Mouse (Mus musculus): Measurements from ENCODE around the gene Agpat1. TPM values are rescaled to one million over a fixed set of nuclear protein-coding genes. Genes with fewer than 3 reads are reported as not detected.

The Agpat1 gene
- total RNA-seq, 2 experiments from 2014 or later, result 24.5 to 29.0 TPM

DNA sequence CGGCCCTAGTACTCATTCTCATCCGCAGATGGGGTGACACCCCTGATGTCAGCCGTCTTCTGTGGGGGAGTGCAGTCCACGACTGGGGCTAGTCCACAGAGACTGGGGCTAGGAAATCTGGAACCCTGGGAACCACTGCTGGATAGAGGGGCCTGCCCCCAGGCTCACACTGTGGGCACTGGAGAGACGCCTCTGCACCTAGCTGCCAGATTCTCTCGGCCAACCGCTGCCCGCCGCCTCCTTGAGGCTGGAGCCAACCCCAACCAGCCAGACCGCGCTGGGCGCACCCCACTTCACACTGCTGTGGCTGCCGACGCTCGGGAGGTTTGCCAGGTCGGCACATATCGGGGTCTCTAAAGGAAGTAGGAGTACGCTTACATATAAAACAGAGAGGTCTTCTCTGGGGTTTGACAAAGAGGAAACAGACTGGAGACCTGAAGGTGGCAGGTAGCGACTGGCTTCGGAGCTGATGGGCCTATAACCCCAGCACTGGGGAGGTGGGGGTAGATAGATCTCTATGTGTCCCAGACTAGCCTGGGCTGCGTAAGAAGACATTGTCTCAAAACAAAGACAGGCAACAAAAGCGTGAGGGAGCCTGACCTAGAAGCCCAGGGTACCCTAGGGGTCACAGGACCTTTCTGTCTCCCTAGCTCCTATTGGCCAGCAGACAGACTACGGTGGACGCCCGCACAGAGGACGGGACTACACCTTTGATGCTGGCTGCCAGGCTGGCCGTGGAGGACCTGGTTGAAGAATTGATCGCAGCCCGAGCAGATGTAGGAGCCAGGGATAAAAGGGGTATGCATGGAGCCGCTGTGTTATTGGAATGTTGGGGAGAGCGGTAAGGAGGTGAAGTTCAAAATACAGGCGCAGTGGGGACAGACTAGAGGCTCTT, 17.9 kb upstream of the Agpat1 start:
- ATAC-seq (ENCODE audit: poor library complexity, severe bottlenecking), result no peak

DNA sequence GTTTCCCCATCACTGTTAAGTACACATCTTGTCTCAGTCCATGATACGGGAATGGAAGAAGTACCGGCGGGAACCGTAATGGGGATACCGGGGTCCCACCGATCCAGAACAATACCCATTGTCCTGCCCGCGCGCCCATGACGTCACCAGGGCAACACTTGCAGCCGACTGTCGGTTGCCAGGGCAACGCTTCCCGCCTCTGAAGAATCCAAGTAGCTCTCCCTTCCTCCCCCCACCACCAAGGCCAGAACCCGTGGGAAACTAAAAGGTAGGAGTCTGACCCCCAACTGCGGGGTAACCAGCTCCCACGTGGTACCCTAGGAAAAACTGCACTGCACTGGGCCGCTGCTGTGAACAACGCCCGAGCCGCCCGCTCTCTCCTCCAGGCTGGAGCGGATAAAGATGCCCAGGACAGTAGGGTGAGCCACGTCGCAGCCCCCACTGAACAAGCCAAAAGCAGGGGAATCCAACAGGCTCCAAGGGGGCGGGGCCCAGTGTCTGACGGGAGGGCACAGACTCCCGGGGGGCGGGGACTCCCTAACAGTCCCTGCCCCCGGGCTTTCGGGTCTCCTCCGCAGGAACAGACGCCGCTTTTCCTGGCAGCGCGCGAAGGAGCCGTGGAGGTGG, 17.2 kb upstream of the Agpat1 start:
- ATAC-seq (ENCODE audit: poor library complexity, severe bottlenecking), result peak; percentile 24

DNA sequence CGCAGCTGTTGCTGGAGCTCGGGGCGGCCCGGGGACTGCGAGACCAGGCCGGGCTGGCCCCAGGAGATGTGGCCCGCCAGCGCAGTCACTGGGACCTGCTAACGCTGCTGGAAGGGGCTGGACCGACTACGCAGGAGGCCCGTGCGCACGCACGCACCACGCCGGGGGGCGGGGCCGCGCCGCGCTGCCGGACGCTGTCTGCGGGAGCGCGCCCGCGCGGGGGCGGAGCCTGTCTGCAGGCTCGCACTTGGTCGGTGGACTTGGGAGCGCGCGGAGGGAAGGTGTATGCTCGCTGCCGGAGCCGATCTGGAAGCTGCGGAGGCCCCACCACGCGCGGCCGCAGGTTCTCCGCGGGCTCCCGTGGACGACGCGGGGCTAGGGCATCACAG, 16.6 kb upstream of the Agpat1 start:
- ATAC-seq (ENCODE audit: poor library complexity, severe bottlenecking), result peak; percentile 72

GRCm38 (mm10) chr17:34587814-34588213, 16.2 kb upstream of the Agpat1 start:
- ATAC-seq (ENCODE audit: poor library complexity, severe bottlenecking), result no peak

GRCm38 (mm10) chr17:34588767-34589166, 15.3 kb upstream of the Agpat1 start:
- no peak for ATAC-seq (ENCODE audit: poor library complexity, severe bottlenecking)

GRCm38 (mm10) chr17:34589206-34589605, 14.9 kb upstream of the Agpat1 start:
- ATAC-seq (ENCODE audit: poor library complexity, severe bottlenecking), result no peak

- peak; percentile 27 for ATAC-seq (ENCODE audit: poor library complexity, severe bottlenecking)
Observed at GRCm38 (mm10) chr17:34589681-34590101, 14.4 kb upstream of the Agpat1 start, which contains the start of gene Gpsm3. TSS of gene Gpsm3 (plus strand) at chr17:34589806.

GRCm38 (mm10) chr17:34590154-34590987, 13.7 kb upstream of the Agpat1 start:
- ATAC-seq (ENCODE audit: poor library complexity, severe bottlenecking), result no peak

GRCm38 (mm10) chr17:34591029-34591993, 12.8 kb upstream of the Agpat1 start, which contains the start of gene Pbx2:
TSS of gene Pbx2 (plus strand) at chr17:34591266.
- ATAC-seq (ENCODE audit: poor library complexity, severe bottlenecking), result peak; percentile 9; the same call in 1 of the 2 replicates

GRCm38 (mm10) chr17:34591994-34592375, 12.1 kb upstream of the Agpat1 start:
- ATAC-seq (ENCODE audit: poor library complexity, severe bottlenecking), result peak; percentile 69

DNA sequence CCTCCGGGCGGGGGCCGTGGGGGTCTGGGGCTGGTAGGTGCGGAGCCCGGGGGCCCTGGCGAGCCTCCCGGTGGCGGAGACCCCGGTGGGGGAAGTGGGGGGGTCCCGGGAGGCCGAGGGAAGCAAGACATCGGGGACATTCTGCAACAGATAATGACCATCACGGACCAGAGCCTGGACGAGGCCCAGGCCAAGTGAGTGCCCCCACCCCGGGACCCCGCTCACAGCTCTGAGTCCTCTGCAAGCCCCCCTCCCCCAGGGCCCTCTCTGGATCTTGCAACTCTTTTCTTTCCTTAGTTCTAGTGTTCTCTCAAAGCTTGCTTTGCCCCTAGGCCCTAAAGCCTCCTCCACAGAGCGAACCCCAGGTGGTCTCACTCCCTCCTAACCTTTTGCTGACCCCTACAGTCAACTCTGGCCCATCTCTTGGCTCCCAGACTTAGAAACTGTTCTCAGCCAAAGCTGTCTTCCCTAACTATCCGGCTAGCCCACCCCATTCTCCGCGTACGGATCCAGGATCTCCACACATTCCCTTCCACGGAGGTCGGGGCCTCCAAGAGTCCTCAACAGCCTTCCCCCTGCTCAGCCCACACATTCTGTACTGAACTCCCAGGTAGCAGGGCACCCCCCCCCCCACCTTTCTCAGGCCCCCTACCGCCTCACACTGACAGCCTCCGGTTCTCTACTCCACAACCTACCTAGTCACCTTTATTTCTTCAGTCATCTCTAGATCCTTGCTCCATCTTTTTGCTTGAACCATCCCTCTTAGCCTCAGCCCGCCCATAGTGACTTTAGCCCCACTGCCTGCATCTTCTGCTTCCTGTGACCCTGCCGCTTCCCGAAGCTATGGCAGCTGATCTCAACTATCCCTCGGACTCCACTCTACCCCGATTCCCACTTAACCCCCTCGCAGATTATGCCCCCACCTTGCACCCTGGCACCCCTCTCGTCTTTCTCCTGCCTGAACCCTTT, 11.2 kb upstream of the Agpat1 start:
- ATAC-seq (ENCODE audit: poor library complexity, severe bottlenecking), result no peak

DNA sequence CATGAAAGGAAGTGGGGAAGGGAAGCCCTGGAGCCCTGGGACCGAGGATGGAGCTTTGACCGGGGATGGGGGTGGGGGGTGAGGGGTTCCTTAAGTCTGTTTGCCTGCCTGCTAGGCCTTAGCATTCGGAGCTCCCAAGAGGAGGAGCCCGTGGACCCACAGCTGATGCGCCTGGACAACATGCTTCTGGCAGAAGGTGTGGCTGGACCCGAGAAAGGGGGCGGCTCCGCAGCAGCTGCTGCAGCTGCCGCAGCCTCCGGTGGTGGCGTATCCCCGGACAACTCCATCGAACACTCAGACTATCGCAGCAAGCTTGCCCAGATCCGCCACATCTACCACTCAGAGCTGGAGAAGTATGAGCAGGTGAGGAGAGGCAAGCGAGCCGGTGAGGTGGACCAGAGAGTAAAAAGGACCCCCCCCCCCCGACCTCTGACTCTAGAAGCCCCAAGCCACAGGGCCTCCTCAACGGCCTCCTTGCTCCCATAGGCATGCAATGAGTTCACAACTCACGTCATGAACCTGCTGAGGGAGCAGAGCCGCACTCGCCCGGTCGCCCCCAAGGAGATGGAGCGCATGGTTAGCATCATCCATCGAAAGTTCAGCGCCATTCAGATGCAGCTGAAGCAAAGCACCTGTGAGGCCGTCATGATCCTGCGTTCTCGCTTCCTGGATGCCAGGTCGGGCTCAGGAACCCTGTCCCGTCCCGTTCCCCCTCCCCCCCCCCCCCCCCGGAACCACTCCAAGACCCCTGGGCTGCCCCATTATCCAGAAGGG, 10.1 kb upstream of the Agpat1 start:
- ATAC-seq (ENCODE audit: poor library complexity, severe bottlenecking), result no peak

DNA sequence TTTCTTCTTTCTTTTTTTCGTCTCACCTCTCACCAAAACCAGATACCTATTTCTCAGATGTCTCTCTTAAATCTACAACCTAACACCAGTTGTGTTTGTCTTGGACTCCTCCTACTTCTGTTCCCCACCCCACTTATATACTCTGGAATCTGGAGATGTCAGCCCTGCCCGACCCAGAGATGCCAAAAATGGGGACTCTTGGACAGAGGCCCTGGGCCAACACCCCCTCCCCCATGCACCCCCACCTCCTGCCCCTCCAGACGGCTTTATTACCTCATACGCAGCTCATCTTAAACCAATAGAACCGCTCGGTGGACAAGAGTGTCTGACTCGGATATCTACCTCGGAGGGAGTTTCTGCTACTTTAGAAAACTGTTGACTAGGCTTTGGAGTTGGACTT, 8.0 kb upstream of the Agpat1 start:
- ATAC-seq (ENCODE audit: poor library complexity, severe bottlenecking), result no peak

GRCm38 (mm10) chr17:34597566-34598095, 6.4 kb upstream of the Agpat1 start, which contains the start of gene Ager:
TSS of gene Ager (plus strand) at chr17:34597862.
- no peak for ATAC-seq (ENCODE audit: poor library complexity, severe bottlenecking)

- ATAC-seq (ENCODE audit: poor library complexity, severe bottlenecking), result no peak
Observed at GRCm38 (mm10) chr17:34599891-34600290, 4.2 kb upstream of the Agpat1 start.

GRCm38 (mm10) chr17:34601796-34602195, 2.3 kb upstream of the Agpat1 start:
- no peak for ATAC-seq (ENCODE audit: poor library complexity, severe bottlenecking)

GRCm38 (mm10) chr17:34603375-34604060, 544 bp upstream of the Agpat1 start, which contains the start of gene Rnf5:
TSS of gene Rnf5 (minus strand) at chr17:34603690.
- peak; percentile 72 for ATAC-seq (ENCODE audit: poor library complexity, severe bottlenecking)
